Mouse (Mus musculus) brain, embryonic 14.5 days (tissue): ENCODE data around the gene Gad1.

Experiments
- CTCF ChIP-seq: fragments of 200-500 bp; IDR thresholded peaks from 2 replicates; pipeline ENCODE4 v1.5.1; 2012; ENCODE audit warnings: inconsistent platforms, mild to moderate bottlenecking, moderate library complexity, borderline replicate concordance; ENCODE audit not compliant: insufficient read depth, insufficient read length; ENCODE audit errors: extremely low read depth
- POLR2A ChIP-seq: fragments of 200-500 bp; IDR thresholded peaks from 2 replicates; pipeline ENCODE4 v1.6.1; 2012; ENCODE audit warnings: mild to moderate bottlenecking, inconsistent platforms, borderline replicate concordance; ENCODE audit not compliant: poor library complexity, insufficient read depth, insufficient read length, severe bottlenecking; ENCODE audit errors: extremely low read depth

GRCm38 (mm10) chr2:70628397-70628796 is 75.5 kb downstream of the Gad1 start:
- TF ChIP-seq POLR2A (no peak), CTCF (no peak)
